Mouse (Mus musculus) embryonic facial prominence, embryonic 15.5 days (tissue): ENCODE results near the gene Acd. TPM values are rescaled to one million over a fixed set of nuclear protein-coding genes. Genes with fewer than 3 reads are reported as not detected.

Experiments
- polyA plus RNA-seq: library from polyadenylated mRNA; unstranded; fragments of >200 nt; fragmentation: Nextera tagmentation; extraction: Ambion mirVana; gene quantifications from 2 replicates; pipeline ENCODE4 v1.2.1, GENCODE M21; 2015

The Acd gene
- polyA plus RNA-seq, 1 experiment from 2014 or later, result 73.3 TPM

Other genes with a start within 250 kb of the Acd start
- gene Tppp3, start 229.6 kb downstream of the Acd start, polyA plus RNA-seq, result 157 and 180 TPM in 2 replicates
- 55.4 and 59.8 TPM in 2 replicates for gene Zdhhc1, start 204.2 kb downstream of the Acd start, polyA plus RNA-seq
- gene Hsd11b2, start 182.3 kb downstream of the Acd start, polyA plus RNA-seq, result 1.4 TPM in 2 replicates
- gene Atp6v0d1, start 135.1 kb downstream of the Acd start, polyA plus RNA-seq, result 99.7 and 104 TPM in 2 replicates
- gene Ripor1, start 95.8 kb downstream of the Acd start, polyA plus RNA-seq, result 21.6 and 24.9 TPM in 2 replicates
- 118 and 122 TPM in 2 replicates for gene Ctcf, start 64.5 kb downstream of the Acd start, polyA plus RNA-seq
- gene Agrp, start 63.7 kb downstream of the Acd start, polyA plus RNA-seq, result 1.7 and 2.3 TPM in 2 replicates
- 0.77 and 1.0 TPM in 2 replicates for gene Carmil2, start 14.8 kb downstream of the Acd start, polyA plus RNA-seq
- gene Pard6a, start within 50 bp of the Acd start, polyA plus RNA-seq, result 17.5 and 20.4 TPM in 2 replicates
- 0.20 and 0.37 TPM in 2 replicates for gene 4933405L10Rik, start 6.6 kb upstream of the Acd start, polyA plus RNA-seq
- gene Enkd1, start 7.1 kb upstream of the Acd start, polyA plus RNA-seq, result 25.7 and 33.4 TPM in 2 replicates
- 21.9 and 23.1 TPM in 2 replicates for gene Gfod2, start 57.6 kb upstream of the Acd start, polyA plus RNA-seq
- gene Ranbp10, start 126.2 kb upstream of the Acd start, polyA plus RNA-seq, result 12.5 and 12.9 TPM in 2 replicates
- gene Tsnaxip1, start 126.6 kb upstream of the Acd start, polyA plus RNA-seq, result 3.5 and 7.2 TPM in 2 replicates
- 44.9 and 46.9 TPM in 2 replicates for gene Cenpt, start 152.2 kb upstream of the Acd start, polyA plus RNA-seq
- gene Thap11, start 154.0 kb upstream of the Acd start, polyA plus RNA-seq, result 73.2 and 75.8 TPM in 2 replicates
- gene Nutf2, start 159.5 kb upstream of the Acd start, polyA plus RNA-seq, result 150 and 188 TPM in 2 replicates
- 48.9 and 56.3 TPM in 2 replicates for gene Edc4, start 179.8 kb upstream of the Acd start, polyA plus RNA-seq
- 1.7 and 1.8 TPM in 2 replicates for gene Nrn1l, start 192.5 kb upstream of the Acd start, polyA plus RNA-seq
- gene Pskh1, start 199.3 kb upstream of the Acd start, polyA plus RNA-seq, result 35.8 and 40.2 TPM in 2 replicates
- 1.4 TPM in 2 replicates for gene Ctrl, start 232.8 kb upstream of the Acd start, polyA plus RNA-seq
- 31.0 and 33.8 TPM in 2 replicates for gene Psmb10, start 237.3 kb upstream of the Acd start, polyA plus RNA-seq
- 2.8 and 3.3 TPM in 2 replicates for gene Lcat, start 242.3 kb upstream of the Acd start, polyA plus RNA-seq